Mouse (Mus musculus): ENCODE measurements around the gene Cacng1.

DNA sequence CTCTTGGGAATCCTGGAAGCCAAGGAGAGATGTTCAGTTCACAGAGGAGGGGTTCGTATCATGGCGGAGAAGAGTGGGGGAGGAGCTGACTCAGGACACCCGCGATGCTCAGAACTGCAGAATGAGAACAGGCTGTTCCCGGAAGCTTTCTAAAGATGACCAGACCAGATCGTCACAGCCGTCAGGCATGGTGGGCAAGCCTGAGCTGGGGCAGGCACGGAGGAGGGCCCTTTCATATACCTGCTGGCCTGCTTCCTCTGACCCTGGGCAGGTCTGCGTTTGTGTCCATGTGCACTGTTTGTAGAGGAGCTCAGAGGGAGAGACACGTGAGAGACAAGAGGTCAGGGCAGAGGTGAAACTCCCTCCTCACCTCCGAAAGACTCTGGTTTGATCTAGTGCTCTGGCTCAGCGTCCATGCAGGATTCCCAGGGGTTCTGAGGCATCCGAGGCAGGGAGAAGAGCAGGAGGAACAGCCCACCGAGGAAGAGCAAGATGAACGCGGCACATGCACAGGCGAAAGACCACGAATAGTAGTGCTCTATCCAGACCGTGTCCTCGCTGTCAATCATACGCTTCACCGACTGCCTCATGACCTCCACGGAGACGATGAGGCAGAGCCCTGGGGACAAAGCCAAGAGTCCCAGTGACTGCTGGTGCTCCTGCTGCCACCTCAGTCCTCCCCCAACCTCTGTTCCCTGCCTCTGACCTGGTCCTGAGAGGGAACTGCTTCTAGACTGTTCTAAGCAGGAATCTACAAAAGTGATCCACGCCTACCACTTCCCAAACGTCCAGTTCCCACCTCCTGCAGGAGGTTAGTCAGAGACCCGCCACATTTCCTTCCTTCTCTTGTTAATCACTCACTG is 12.8 kb downstream of the Cacng1 start:
- TF ChIP-seq CTCF (IDR thresholded peaks at IDR 0.05) (no peak), POLR2A (IDR thresholded peaks at IDR 0.05; ENCODE audit: insufficient read depth, low read depth, low read length) (peak; percentile 36; the same call in 1 of the 2 replicates), EP300 (IDR thresholded peaks at IDR 0.05; ENCODE audit: insufficient read depth, low read depth, low read length) (no peak)
